Mouse (Mus musculus) limb, embryonic 13.5 days (tissue): Measurements from ENCODE around the gene Zfp750. TPM values are rescaled to one million over a fixed set of nuclear protein-coding genes. Genes with fewer than 3 reads are reported as not detected.

Experiments
- ATAC-seq: fragments of 200-750 bp; cut with Nextera tagmentation; 2 replicates; pipeline ENCODE4 v1.8.0; 2017; ENCODE audit warnings: low read depth, moderate number of reproducible peaks, moderate TSS enrichment; ENCODE audit not compliant: low FRiP score
- H3K27ac ChIP-seq: fragments of 300-500 bp; sonication (generic); 2 replicates; pipeline ENCODE4 v1.5.1; 2015; ENCODE audit warnings: inconsistent platforms, mild to moderate bottlenecking, moderate library complexity
- H3K27me3 ChIP-seq: fragments of 300-500 bp; sonication (generic); 2 replicates; pipeline ENCODE4 v1.6.1; 2015; ENCODE audit warnings: mild to moderate bottlenecking, inconsistent platforms
- H3K36me3 ChIP-seq: fragments of 300-500 bp; sonication (generic); 2 replicates; pipeline ENCODE4 v1.6.1; 2015; ENCODE audit warnings: inconsistent platforms, mild to moderate bottlenecking, moderate library complexity
- H3K4me1 ChIP-seq: fragments of 300-500 bp; sonication (generic); 2 replicates; pipeline ENCODE4 v1.6.1; 2015; ENCODE audit warnings: inconsistent platforms
- H3K4me2 ChIP-seq: fragments of 300-500 bp; sonication (generic); replicated peaks from 2 replicates; pipeline ENCODE4 v1.6.1; 2015; ENCODE audit warnings: inconsistent platforms, mild to moderate bottlenecking, moderate library complexity
- H3K4me3 ChIP-seq: fragments of 300-500 bp; sonication (generic); 2 replicates; pipeline ENCODE4 v1.5.1; 2015; ENCODE audit warnings: moderate library complexity, mild to moderate bottlenecking, inconsistent platforms
- H3K9ac ChIP-seq: fragments of 300-500 bp; sonication (generic); 2 replicates; pipeline ENCODE4 v1.6.1; 2015; ENCODE audit warnings: mild to moderate bottlenecking, inconsistent platforms
- H3K9me3 ChIP-seq: fragments of 300-500 bp; sonication (generic); 2 replicates; pipeline ENCODE4 v1.6.1; 2016; ENCODE audit warnings: inconsistent platforms
- WGBS: fragments of 180-500 bp; shearing (Covaris S2); methylation state at CpG from one replicate; pipeline ENCODE4 v1.1.7; 2015; 5-methylcytosine and 5-hydroxymethylcytosine counted together
- polyA plus RNA-seq: library from polyadenylated mRNA; unstranded; fragments of >200 nt; fragmentation: Nextera tagmentation; extraction: Ambion mirVana; gene quantifications from 2 replicates; pipeline ENCODE4 v1.2.1, GENCODE M21; 2015

Zfp750 gene
- polyA plus RNA-seq: 4.2 and 5.4 TPM in 2 replicates

DNA sequence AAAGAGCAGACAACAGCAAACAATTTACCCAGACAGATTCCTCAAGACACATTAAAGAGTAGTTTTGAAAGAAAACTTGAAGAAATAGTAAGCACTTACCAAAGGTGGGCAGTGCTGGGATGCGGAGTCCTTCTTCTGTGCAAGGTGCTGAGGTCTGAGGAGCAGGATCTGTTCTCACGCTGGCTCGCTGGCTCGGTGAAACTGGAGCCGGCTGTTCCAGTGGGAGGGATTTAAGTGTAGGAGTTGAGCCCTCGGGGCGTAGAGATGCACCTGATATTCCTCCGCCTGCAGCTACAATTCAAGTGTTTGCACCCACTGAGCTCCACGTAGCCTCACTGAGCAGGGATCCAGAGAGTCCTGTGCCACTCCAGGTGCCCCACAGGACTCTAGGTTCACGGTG is at the start of gene Zfp750:
Gene Zfp750 (minus strand): TSS at position 203 of the 400 bp plus-strand sequence.
- H3K36me3 ChIP-seq: 0 out of 2 replicates have a peak, but pooled peaks cover under 1% of the 10 kb centered on the region
- H3K9me3 ChIP-seq: no peaks in the 10 kb centered on the region
- H3K27me3 ChIP-seq: no peaks in the 10 kb centered on the region
- no peak for ATAC-seq
- no peak within 1 kb of the TSS for H3K4me2 ChIP-seq
- peaks cover 41% of the 10 kb centered on the region for H3K4me1 ChIP-seq
- no peak within 1 kb of the TSS; the same call in 1 of the 2 replicates for H3K27ac ChIP-seq
- no peak within 1 kb of the TSS for H3K4me3 ChIP-seq
- 41% methylated on average over 10 of the region's 10 CpGs for WGBS
- no peak within 1 kb of the TSS for H3K9ac ChIP-seq

DNA sequence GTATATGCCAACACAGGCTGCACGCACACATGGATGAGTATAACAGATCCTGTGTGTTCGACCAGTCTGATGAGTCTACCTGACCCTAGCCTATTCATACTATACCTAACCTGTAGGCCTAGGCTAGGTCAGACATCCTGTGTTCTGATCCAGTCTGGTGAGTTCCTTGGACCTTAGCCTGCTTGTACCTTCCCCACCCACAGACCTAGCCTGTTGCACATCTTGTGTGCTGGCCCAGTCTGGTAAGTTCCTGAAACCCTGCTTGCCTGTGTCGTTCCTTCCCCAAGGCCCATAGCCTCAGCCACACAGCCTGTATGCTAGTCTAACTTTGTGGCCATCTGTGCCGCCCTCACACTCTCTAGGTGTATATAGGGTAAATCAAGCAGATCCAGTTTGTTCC is 45.1 kb upstream of the Zfp750 start:
- H3K36me3 ChIP-seq: peaks cover 6% of the 10 kb centered on the region
- H3K4me2 ChIP-seq: no peak overlapping the region
- H3K4me1 ChIP-seq: 0 out of 2 replicates have a peak, but pooled peaks cover 3% of the 10 kb centered on the region
- no peak for ATAC-seq
- no peak overlapping the region for H3K4me3 ChIP-seq
- WGBS: 93% methylated on average over 4 of the region's 4 CpGs
- no peak overlapping the region for H3K9ac ChIP-seq
- H3K9me3 ChIP-seq: no peaks in the 10 kb centered on the region
- H3K27ac ChIP-seq: no peak overlapping the region
- H3K27me3 ChIP-seq: no peaks in the 10 kb centered on the region

DNA sequence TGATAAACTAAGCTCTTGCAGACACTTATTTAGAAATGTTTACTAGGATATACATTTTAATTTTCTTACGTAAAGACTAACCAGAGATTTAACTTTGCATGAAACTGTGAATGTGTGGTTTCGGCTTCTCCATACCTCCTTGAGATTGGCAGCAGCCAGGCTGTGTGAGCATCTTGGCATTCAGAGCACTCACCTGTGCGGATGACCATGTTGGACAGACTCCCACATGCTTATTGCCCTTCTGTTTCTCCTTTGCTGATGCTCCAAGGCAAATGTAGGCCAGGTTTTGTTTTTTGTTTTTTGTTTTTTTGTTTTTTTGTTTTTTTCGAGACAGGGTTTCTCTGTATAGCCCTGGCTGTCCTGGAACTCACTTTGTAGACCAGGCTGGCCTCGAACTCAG is 44.2 kb upstream of the Zfp750 start:
- Histone ChIP-seq H3K9ac (no peak overlapping the region), H3K9me3 (no peaks in the 10 kb centered on the region), H3K27ac (no peak overlapping the region), H3K27me3 (no peaks in the 10 kb centered on the region), H3K36me3 (peaks cover 9% of the 10 kb centered on the region), H3K4me2 (no peak overlapping the region), H3K4me1 (0 out of 2 replicates have a peak, but pooled peaks cover 3% of the 10 kb centered on the region), H3K4me3 (no peak overlapping the region)
- no peak for ATAC-seq
- 95% methylated on average over 5 of the region's 5 CpGs for WGBS

DNA sequence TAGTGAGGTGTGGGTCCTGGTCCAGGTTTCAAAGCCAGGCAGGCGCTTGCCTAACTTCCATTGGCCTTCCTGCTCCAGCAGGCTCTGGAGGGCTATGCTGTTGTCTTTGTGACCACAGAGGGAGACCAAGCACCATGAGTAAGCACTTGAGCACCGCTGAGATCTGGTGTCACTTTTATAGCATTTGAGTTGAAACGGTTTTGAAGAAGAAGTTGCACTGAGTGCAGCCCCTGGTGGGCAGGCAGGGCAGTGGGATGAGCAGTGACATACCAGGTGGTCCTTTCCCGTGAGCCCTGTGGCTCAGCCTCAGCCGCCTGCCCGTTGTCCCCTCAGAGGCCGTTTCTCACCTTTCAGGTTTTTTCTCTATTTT is 41.1 kb upstream of the Zfp750 start:
- H3K36me3 ChIP-seq: peaks cover 17% of the 10 kb centered on the region
- H3K4me1 ChIP-seq: 0 out of 2 replicates have a peak, but pooled peaks cover 3% of the 10 kb centered on the region
- 67% methylated on average over 7 of the region's 7 CpGs for WGBS
- ATAC-seq: no peak
- H3K4me3 ChIP-seq: no peak overlapping the region
- no peak overlapping the region for H3K9ac ChIP-seq
- H3K4me2 ChIP-seq: no peak overlapping the region
- H3K9me3 ChIP-seq: 0 out of 2 replicates have a peak, but pooled peaks cover 4% of the 10 kb centered on the region
- no peaks in the 10 kb centered on the region for H3K27me3 ChIP-seq
- no peak overlapping the region for H3K27ac ChIP-seq

DNA sequence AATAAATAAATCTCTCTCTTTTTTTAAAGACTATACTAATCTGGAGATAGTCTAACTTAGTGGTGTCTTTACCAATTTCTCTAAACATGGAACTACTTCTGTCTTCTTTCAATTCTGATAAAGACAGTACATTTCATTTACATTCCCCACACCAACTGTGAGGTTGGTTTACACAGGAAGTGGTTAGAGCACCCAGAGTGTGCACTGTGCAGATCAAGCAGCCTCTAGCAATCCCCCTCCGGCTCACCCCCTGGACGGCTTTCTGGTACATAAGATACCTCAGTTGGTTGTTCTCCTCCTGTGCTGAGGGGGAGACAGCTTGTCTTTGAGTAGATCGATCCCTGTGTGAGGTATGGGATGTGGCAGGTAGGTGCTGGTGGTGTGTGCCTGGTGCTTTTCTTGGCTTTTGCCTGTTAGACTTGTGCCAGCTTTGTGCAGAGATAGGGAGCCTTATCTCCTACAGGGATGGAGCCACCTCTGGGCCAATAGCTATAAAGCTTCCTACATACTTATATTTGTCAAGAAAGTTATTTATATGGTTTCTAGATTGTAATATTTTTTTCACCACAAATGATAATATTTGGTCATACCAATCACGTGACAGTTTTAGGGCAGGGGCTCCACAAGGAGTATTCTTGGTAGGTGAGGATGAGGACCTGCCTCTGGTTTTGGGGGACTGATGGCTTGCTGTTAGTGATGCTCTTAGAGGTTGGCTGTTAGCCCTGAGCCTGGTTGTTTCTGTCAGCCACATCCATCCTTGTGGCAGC is 40.6 kb upstream of the Zfp750 start:
- 0 out of 2 replicates have a peak, but pooled peaks cover 4% of the 10 kb centered on the region for H3K9me3 ChIP-seq
- no peak overlapping the region for H3K4me3 ChIP-seq
- 86% methylated on average over 4 of the region's 4 CpGs for WGBS
- H3K27me3 ChIP-seq: no peaks in the 10 kb centered on the region
- ATAC-seq: no peak
- peaks cover 15% of the 10 kb centered on the region for H3K36me3 ChIP-seq
- H3K27ac ChIP-seq: no peak overlapping the region
- no peak overlapping the region for H3K4me2 ChIP-seq
- no peak overlapping the region for H3K9ac ChIP-seq
- 0 out of 2 replicates have a peak, but pooled peaks cover 3% of the 10 kb centered on the region for H3K4me1 ChIP-seq

DNA sequence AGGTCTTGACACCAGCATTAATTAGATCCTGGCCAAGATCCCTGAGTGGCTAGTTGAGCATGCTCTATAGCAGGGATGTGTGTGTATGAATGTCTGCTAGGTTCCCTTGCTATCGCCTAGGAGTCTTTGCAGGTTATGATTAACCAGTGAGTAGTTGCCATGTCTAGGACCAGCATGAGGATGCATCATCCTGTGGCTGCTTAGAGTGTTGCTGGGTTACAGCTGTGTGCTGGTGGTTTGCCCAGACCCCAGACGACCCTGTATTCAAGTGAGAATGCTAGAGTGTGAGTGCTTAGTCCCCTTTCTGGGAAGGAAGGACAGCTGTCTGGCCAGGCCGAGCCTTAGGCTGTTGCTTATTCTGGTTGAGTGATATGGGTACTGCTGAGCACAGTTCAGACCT is 39.4 kb upstream of the Zfp750 start:
- ATAC-seq: no peak
- peaks cover 5% of the 10 kb centered on the region; the same call in 1 of the 2 replicates for H3K4me1 ChIP-seq
- H3K4me3 ChIP-seq: no peak overlapping the region
- H3K27ac ChIP-seq: no peak overlapping the region
- peaks cover 11% of the 10 kb centered on the region for H3K36me3 ChIP-seq
- WGBS: 84% methylated on average over 3 of the region's 3 CpGs
- H3K4me2 ChIP-seq: no peak overlapping the region
- no peaks in the 10 kb centered on the region for H3K27me3 ChIP-seq
- H3K9ac ChIP-seq: no peak overlapping the region
- 0 out of 2 replicates have a peak, but pooled peaks cover 4% of the 10 kb centered on the region for H3K9me3 ChIP-seq

DNA sequence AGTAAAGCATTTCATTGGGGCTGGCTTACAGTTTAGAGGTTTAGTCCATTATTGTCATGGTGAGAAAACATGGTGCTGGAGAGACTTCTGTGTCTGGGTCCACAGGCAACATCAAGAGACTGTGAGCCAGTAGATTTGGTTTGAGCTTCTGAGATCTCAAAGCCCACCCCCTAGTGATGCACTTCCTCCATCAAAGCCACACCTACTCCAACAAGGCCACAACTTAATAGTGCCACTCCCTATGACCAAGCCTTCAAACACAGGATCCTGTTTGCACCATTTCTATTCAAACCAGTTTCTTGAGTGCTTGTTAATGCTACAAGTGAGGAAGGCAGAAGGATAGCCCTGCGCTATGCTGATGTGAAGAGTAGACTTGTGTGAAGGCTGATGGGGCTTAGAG is 38.8 kb upstream of the Zfp750 start:
- Histone ChIP-seq H3K27ac (no peak overlapping the region), H3K36me3 (peaks cover 11% of the 10 kb centered on the region), H3K9ac (no peak overlapping the region), H3K4me3 (no peak overlapping the region), H3K4me2 (no peak overlapping the region), H3K4me1 (peaks cover 11% of the 10 kb centered on the region), H3K27me3 (no peaks in the 10 kb centered on the region), H3K9me3 (0 out of 2 replicates have a peak, but pooled peaks cover 4% of the 10 kb centered on the region)
- WGBS: 98% methylated on average over 1 of the region's 1 CpGs
- no peak for ATAC-seq

DNA sequence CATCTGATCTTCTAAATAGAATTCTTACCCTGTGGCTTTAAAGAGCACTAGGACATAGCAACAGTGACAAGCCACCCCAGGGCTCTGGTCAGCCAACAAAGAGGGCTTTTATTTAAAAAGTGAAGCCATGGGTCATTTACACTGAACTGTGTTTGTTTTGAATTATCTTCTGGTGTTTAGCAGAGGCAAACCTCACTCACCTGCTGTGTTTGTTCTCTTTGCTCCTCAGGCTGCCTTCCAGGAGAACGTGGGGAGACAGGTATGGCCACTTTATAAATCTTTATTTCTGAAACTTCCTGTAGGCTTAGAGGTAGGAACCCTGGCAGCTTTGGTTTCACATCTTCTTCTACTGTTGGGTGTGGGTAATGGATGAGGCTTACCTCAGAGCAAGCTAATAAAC is 37.6 kb upstream of the Zfp750 start:
- Histone ChIP-seq H3K27ac (no peak overlapping the region), H3K4me1 (peaks cover 21% of the 10 kb centered on the region), H3K9me3 (0 out of 2 replicates have a peak, but pooled peaks cover 4% of the 10 kb centered on the region), H3K4me3 (no peak overlapping the region), H3K9ac (no peak overlapping the region), H3K4me2 (no peak overlapping the region), H3K27me3 (no peaks in the 10 kb centered on the region), H3K36me3 (peaks cover 11% of the 10 kb centered on the region)
- WGBS: 63% methylated on average over 1 of the region's 1 CpGs
- ATAC-seq: no peak

DNA sequence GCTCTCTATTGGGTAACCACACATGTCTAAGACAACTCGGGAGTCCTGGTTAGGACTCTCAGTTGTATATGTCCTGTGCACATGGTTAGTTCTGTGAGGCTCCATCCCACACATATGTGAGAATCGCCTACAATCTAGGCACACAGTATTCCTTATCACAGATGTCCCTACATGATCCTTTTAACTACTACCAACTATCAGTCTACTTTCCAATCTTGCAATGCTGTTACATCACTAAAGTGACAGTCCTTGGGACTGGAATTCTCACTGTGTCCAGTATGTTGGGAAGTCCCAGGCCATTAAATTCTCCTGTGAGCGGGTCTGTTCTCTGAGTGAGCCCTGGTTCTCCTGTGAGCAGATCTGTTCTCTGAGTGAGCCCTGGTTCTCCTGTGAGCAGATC is 34.3 kb upstream of the Zfp750 start:
- Histone ChIP-seq H3K4me1 (peaks cover 48% of the 10 kb centered on the region), H3K4me2 (no peak overlapping the region), H3K9ac (no peak overlapping the region), H3K27me3 (no peaks in the 10 kb centered on the region), H3K9me3 (0 out of 2 replicates have a peak, but pooled peaks cover 4% of the 10 kb centered on the region), H3K27ac (no peak overlapping the region), H3K36me3 (peaks cover 10% of the 10 kb centered on the region), H3K4me3 (no peak overlapping the region)
- WGBS: 92% methylated on average over 3 of the region's 3 CpGs
- no peak for ATAC-seq

DNA sequence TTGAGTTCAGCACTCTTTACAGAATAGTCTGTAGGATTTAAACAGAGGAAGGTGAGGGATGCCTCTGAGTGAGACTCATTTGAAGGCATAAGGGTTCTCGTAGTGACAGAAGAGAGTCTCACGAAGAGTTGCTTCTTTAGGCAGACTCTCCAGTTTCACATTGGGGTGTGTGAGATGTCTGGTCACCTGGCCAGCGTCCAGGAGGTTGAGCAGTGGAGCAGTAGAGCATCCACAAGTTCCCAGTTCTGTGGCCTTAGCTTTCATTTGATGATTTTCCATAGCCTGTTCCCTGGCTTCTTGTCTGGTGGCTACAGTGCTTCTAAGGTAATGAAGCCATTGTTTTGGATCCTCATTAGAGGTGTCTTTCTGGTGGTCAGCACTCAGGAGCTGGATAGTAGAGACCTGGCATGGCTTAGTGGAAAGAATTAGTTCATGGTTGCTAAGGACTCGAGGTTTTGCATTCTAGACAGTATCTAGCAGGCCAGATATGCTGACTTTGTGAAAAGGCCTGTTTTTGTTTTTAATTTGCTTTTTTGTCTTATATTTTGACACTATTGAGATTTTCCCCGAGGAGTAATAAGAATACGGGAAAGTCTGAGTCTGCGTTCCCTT is 33.8 kb upstream of the Zfp750 start:
- Histone ChIP-seq H3K27ac (peak overlapping the region; percentile 16; the same call in 1 of the 2 replicates), H3K27me3 (no peaks in the 10 kb centered on the region), H3K4me3 (no peak overlapping the region), H3K36me3 (peaks cover 5% of the 10 kb centered on the region), H3K4me1 (peaks cover 48% of the 10 kb centered on the region), H3K9me3 (0 out of 2 replicates have a peak, but pooled peaks cover 4% of the 10 kb centered on the region), H3K4me2 (no peak overlapping the region), H3K9ac (no peak overlapping the region)
- 81% methylated on average over 7 of the region's 7 CpGs for WGBS
- ATAC-seq: no peak

DNA sequence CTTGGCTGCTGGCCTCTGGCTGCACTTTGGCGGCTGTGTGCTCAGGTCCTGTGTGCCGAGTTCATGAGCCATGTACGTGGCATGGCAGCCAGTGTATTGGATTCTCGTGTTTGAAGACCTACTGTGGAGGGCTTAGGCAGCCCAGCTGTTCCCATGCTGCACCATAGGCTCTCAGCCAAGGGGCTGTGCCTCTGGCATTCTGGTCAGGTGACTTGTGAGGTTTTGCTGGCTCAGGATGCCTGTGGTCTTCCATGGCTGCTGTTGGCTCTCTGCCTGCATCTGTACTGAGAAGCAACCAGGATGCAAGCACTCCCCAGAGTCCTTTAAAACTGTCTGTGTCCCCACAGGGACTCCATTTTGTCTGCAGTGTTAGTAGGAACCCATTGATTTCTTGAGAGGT is 33.0 kb upstream of the Zfp750 start:
- peak; percentile 60; the same call in 1 of the 2 replicates for ATAC-seq
- Histone ChIP-seq H3K27me3 (no peaks in the 10 kb centered on the region), H3K9ac (no peak overlapping the region), H3K4me2 (no peak overlapping the region), H3K36me3 (no peaks in the 10 kb centered on the region; the same call in 1 of the 2 replicates), H3K9me3 (no peaks in the 10 kb centered on the region), H3K4me3 (no peak overlapping the region), H3K4me1 (peaks cover 48% of the 10 kb centered on the region), H3K27ac (no peak overlapping the region)
- 62% methylated on average over 4 of the region's 4 CpGs for WGBS

DNA sequence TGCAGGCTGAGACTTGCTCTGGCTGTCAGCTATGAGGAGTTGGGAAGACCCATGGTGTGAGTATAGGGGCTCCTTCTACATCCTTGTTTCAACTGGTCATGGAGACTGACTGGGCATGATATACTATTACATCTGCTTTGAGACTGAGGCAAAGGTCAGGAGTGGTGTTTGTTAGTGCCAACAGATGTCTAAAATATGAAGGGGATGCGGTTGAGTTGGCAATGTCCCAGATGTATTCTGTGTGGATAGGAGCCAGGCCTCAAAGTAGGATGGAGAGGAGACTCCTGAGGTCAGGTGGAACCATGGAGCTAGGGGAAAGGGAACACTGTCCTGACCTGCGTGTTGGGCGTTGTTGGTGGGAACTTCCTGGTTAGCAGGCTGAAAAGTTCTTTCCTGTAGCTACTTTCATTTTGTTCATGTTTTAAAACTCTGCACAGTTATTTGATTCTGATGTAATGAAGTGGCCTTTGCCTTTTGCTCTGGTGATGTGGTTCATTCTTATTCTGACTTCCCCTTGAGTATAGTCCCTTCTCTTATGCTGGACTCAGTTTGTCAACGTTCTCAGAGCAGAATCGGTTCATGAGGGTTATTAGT is 32.2 kb upstream of the Zfp750 start:
- ATAC-seq: no peak
- no peak overlapping the region for H3K9ac ChIP-seq
- no peak overlapping the region for H3K4me3 ChIP-seq
- no peak overlapping the region for H3K4me2 ChIP-seq
- WGBS: 85% methylated on average over 5 of the region's 5 CpGs
- H3K36me3 ChIP-seq: no peaks in the 10 kb centered on the region
- peak overlapping the region; percentile 77; the same call in 1 of the 2 replicates for H3K27ac ChIP-seq
- H3K27me3 ChIP-seq: no peaks in the 10 kb centered on the region
- H3K9me3 ChIP-seq: no peaks in the 10 kb centered on the region
- peaks cover 48% of the 10 kb centered on the region for H3K4me1 ChIP-seq
